Mouse (Mus musculus) layer of hippocampus, adult 18-20 months (tissue): Measurements from ENCODE around the gene Dhx30. TPM values are rescaled to one million over a fixed set of nuclear protein-coding genes. Genes with fewer than 3 reads are reported as not detected.
"Not testable (repeated sequence)": the region's sequence is repeated elsewhere in the genome, so short reads cannot be mapped to it uniquely, and the experiment has no call there.

Source experiments
- DNase-seq, 2 experiments: peaks; one replicate each; pipeline ENCODE4 v3.0.0; 2022; ENCODE audit warnings: low spot score in 2 of 2
- long read RNA-seq: library from polyadenylated mRNA; stranded (forward); transcript quantifications from one replicate; pipeline ENCODE4 v2.0.0, GENCODE M21; 2021
- total RNA-seq, 2 experiments: library from RNA; stranded (reverse); gene quantifications; 2 replicates each; pipeline ENCODE4 v1.2.3; 2021

Gene Dhx30
- 100 to 1,000 TPM; 159 to 161 TPM for total RNA-seq
- long read RNA-seq, full-length matches to known transcripts = 106 of 209 reads
- long read RNA-seq, partial matches to known transcripts = 35 of 209 reads
- long read RNA-seq, other reads (novel, unspliced or antisense) = 68 of 209 reads

DNA sequence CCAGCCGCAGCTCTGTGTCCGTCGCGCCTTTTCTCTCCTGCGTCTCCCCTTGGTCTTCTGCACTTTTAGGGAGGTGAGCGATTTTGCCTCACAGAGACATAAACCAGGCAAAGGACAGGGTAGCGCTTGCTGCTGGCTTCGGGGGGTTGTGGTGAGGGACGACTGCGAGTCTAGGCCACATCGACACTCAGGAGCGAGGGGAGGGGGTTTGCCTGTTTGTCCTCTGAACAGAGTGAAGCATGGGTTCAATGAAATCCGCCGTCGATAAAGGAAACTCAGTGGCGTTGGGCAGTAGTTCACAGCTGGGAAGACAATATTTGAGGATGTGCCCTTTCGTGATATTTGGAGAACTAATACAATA lies at the start of gene Dhx30:
Gene Dhx30 (minus strand): TSS at position 52 of the 361 bp plus-strand sequence.
- DNase-seq = no peak

- no peak for DNase-seq
Observed at GRCm38 (mm10) chr9:110163071-110163470, 45.4 kb upstream of the Dhx30 start.

- DNase-seq = no peak
Observed at GRCm38 (mm10) chr9:110162441-110162840, 44.8 kb upstream of the Dhx30 start.

DNA sequence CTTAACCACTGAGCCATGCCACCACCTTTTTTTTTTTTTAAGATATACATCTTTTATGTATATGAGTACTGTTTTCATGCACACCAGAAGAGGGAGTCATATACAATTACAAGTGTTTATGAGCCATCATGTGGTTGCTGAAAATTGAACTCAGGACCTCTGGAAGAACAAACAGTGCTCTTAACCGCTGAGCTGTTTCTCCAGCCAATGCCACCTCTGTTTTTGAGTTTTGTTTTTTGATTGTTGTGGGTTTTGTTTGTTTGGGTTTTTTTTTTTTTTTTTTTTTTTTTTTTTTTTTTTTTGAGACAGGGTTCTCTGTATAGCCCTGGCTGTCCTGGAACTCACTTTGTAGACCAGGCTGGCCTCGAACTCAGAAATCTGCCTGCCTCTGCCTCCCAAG lies 42.9 kb upstream of the Dhx30 start:
- DNase-seq = not testable (repeated sequence)

DNA sequence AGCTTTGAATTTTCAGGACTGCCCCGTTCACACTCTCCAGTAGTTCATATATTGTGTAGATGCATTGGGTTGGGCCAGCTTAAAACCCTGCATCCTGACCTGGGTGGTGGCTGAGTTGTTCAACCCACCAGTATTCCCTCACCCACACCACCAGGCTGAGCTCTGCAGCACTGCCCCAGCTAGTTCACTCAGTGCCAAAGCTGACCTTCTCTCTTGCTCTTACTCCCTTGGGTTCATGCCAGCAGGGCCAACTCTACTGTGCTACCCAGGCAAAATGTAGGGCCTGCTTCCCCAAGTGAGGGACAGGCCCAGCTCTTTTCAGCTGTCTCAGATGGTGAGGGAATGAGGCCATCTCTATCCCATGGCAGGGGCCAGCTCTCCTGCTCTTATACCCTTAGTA lies 41.4 kb upstream of the Dhx30 start:
- DNase-seq = no peak

DNA sequence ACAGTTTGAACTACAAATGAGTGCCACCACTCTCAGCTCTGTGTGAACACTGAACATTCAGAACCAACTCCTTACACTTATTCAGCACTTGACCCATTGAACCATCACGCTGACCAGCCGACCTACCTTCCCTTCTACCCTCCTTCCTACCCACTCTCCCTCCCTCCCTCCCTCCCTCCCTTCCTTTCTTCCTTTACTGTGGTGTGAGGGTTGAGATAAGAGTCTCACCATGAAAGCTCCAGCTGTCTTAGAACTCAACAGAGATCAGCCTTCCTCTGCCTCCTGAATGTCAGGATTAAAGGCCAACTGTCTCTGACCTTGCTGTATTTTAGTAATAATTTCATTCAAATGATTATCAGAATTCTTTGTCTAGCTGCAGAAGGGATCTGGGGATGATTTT lies 31.0 kb upstream of the Dhx30 start:
- no peak for DNase-seq

DNA sequence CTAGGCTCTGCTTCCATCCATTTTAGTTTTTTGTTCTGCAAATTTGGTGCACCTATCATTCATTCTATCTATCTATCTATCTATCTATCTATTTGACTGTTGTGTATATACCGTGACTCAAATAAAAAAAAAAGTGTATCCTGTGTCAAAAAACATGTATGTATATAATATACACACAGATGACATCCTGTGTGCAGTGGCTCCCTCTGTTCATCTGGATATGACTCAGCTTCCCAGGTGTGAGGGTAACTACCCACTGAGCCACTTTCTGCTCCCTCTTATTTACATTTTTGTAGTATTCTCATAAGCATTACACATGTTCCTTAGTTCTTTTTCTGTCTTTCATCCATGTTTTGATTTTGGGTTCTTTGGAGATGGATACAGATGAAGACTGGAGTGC lies 24.5 kb upstream of the Dhx30 start:
- DNase-seq = no peak

DNA sequence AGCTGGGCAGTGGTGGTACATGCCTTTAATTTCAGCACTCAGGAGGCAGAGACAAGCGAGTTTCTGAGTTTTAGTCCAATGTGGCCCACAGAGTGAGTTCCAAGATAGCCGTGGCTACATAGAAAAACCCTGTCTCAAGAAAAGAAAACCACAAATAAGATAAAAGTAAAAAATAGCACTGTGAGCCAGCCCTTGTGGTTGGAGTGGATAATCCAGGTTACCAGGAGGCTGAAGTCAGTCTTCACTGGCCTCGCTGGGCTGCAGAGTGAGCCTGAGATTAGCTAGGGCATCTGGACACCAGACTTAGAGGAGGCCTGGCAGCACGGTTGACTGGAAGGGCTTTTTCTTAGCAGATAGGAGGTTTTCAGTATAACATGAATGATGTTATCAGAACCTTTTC lies 21.5 kb upstream of the Dhx30 start:
- no peak for DNase-seq

GRCm38 (mm10) chr9:110134176-110134575 lies 16.5 kb upstream of the Dhx30 start:
- DNase-seq = no peak

DNA sequence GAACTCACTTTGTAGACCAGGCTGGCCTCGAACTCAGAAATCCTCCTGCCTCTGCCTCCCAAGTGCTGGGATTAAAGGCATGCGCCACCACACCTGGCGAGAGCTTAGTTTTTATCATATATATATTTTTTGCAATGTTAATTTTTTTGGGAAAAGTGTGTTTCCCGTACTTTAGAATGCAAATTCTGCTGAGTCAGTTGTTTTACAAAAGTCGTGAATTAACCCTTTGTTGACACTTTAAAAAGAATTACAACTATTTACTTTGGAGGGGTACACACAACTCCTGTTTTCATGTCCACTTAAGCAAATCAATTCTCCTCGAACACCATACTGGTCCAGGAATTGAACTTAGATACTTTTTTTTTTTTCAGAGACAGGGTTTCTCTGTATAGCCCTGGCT lies 15.3 kb upstream of the Dhx30 start:
- DNase-seq = no peak

GRCm38 (mm10) chr9:110132201-110132605 lies 14.6 kb upstream of the Dhx30 start:
- no peak for DNase-seq

DNA sequence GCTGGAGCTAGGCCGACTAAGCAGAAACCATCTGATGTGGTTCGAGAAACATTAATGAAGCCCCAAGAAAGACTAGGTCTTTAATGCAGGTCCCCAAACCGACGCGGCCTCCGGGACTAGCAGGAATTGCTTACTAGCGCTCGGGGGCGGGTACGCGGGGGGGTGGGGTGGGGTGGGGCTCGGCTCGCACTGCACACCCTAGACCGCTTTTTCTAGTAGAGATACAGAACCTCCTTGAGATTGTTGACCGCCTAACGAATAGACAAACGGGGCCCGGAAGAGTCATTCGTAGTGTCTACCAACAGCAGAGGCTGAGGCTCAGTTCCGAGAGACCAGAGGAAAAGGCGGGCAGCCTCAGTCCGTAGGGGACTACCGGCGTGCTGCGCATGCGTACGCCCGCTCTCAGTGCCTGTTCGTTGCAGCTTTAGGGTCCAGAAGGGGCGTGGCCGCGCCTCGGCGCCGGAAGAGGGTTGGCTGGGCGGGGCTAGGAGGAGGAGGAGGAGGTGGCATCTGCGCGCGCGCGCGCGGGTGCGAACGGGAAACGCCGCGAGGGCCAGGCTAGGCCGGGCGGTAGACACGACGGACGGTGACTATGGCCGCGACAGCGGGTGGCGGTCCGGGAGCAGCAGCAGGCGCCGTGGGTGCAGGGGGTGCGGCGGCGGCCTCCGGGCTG lies 14.0 kb upstream of the Dhx30 start:
- peak; percentile 99 for DNase-seq

DNA sequence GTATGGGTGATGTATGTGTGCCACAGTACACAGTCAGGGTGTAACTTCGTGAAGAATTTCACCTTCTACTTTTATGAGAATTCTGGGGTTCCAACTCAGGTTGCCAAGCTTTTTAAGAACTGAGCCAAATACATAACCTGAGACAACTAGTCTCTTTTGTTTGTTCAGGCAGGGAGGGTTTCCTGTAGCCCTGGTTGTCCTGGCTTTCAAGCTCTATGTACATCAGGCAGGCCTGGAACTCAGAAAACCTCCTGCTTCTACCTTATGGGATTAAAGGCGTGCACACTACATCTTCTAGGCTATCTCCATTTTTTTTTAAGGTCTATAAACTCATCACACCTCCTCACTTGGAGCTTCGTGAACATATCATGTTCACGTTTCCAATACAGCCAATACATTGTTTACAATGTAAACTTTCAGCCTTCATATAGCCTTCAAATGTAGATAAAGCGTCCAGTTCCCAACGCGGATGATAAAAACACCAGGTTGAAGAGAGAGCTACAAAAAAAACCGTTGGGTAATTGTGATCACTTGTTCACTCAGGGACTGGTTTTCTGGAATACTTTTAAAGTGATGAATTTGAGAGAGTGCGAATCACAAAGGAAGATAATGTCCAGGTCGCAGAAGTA lies 13.4 kb upstream of the Dhx30 start:
- DNase-seq = no peak

DNA sequence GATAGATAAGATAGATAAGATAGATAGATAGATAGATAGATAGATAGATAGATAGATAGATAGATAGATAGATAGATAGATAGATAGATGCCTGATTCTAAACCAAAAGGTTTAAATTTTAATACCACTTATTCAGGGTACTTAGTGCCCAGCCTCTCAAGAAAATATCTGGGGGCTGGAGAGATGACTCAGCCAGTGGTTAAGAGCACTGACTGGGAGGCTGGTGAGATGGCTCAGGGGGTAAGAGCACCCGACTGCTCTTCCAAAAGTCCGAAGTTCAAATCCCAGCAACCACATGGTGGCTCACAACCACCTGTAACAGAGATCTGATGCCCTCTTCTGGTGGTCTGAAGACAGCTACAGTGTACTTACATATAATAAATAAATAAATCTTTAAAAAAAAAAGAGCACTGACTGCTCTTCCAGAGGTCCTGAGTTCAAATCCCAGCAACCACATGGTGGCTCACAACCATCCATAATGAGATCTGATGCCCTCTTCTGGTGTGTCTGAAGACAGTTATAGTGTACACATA lies 6.4 kb upstream of the Dhx30 start:
- DNase-seq = not testable (repeated sequence)

DNA sequence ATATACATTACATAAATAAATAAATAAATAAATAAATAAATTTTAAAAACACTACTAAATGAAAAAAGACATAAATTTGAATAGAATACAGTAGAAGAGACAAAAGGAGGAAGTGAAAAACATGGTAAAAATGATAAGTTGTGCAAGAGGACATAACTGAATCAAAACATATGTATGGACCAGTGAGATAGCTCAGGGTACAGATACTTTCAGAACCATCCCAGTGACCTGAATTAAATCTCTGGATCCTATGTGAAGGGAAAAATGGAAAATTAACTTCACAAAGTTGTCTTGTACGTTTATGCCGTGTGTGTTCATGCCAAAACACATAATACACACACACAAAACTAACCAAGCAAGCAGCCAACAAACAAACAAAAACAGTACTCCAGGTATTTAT lies 5.7 kb upstream of the Dhx30 start:
- DNase-seq = no peak

DNA sequence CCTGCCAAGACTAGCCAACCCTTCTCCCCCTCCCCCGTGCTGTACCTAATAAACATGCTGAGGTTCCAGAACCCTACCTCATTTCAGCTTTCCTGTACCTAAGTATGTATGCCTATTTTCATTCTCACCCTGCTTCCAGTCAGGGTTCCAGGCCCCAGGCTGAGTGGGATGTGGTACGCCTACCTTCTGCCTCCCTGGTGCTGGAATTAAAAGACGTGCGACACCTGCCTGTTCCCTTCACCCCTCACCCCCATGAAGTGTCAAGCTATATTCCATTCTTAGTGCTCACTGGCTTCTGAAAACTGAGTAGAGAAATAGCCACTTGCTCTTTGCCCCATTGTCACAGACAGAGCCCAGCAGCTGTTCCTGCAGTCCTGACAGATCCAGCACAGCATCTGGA lies 3.8 kb upstream of the Dhx30 start:
- DNase-seq = no peak

DNA sequence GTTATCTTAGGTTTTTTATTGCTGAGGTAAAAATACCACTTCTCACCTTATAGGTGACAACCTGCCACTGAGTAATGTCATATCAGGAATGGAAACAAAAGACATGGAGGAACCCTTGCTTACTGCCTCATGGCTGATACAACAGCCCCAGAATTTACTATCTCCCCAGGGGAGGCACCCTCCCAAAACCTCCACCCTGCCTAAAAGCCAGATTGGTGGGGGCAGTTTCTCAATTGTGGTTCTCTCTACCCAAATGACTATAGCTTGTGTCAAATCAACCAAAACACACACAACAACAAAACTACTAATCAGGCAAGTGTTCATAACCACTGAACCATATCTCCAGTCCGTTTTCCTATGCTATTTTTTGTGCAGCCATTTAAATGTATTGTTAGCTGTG lies 619 bp upstream of the Dhx30 start:
- DNase-seq = no peak

DNA sequence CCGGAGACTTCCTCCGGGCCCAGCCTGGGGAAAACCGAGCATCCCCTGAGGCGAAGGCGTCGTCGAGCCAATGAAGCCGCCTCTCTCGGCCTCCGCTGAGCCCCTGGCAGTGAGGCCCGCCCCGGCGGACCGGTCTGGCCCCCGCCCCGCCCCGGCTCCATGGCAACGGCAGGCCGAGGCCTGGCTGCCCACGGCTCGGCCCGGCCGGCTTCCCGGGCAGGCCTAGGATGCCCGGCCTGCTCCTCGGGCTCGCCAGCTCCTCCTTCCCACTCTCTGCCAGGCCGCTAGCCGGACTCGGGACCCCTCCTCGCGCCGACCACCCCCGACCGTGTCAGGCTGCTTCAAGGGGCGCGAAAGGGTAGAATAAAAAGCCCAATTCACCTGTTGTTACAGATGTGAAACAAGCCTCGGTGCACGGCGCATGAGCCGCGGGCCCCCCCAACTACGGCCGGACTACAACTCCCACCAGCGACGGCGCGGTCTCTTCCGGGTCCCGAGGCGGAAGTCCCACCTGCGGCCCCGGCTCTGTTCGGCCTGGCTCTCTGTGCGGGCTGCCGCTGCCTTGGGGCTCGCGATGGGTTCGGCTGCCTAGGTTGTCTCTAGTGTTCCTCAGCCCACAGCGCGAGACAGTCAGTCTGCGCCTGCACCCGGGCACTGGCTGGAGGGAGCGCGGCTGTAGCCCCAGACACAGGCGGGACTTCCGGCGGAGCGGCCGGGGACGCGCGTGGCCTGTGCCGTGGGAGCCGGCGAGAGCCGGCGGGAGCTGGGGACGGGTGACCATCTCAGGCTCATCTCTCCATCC lies 452 bp downstream of the Dhx30 start, which contains the start of gene Smarcc1:
Gene Smarcc1 (plus strand): TSS at position 732 of the 802 bp plus-strand sequence.
- DNase-seq = peak; percentile 81 to 92

- no peak for DNase-seq
Observed at GRCm38 (mm10) chr9:110116353-110116976, 1.2 kb downstream of the Dhx30 start.

- peak; percentile 91 to 96 for DNase-seq
Observed at GRCm38 (mm10) chr9:110100627-110101600, 16.7 kb downstream of the Dhx30 start.
